Mouse (Mus musculus): ENCODE measurements around the gene Tmem273.

GRCm38 (mm10) chr14:32861149-32861581, 75.4 kb downstream of the Tmem273 start:
- TF ChIP-seq CTCF (IDR thresholded peaks at IDR 0.05; ENCODE audit: borderline replicate concordance, insufficient read depth, low read depth, low read length) (no peak), POLR2A (IDR thresholded peaks at IDR 0.05; ENCODE audit: borderline replicate concordance, insufficient read depth, low read length) (no peak)
